ENCODE assay signal across 7 mouse cellular contexts in the genomic region with DNA sequence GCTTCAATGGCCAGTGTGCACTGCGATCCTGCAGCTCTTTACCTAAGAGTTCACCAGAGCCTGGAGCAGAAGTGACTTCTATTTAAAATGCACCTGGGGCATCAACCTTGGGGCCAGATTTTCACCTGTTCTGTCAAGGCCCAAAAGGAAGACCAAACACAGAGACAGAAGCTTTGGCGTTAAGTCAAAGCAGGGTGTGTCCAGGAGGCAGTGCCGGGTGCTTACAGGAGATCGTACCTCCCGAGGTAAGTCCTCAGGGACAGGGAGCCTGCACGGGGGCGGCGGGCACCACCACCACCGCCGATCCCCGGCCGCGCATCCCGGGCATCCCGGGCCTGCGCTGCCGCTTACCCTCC. TPM values are rescaled to one million over a fixed set of nuclear protein-coding genes. Genes with fewer than 3 reads are reported as not detected.
A peak's percentile ranks its signal among the peaks of the same experiment; 100 is the strongest.
DNase-seq lines count a peak whose midpoint lies in the region; ATAC-seq and TF ChIP-seq lines count a peak whose summit lies in the region.

No protein-coding gene starts in this region.

- peak overlapping the region; percentile 91 for H3K4me2 ChIP-seq in lung, embryonic 14.5 days
- peak overlapping the region; percentile 61 for H3K4me2 ChIP-seq in embryonic facial prominence, embryonic 14.5 days (ENCODE audit: low read depth, low read length)
- H3K4me2 ChIP-seq in intestine, embryonic 14.5 days (ENCODE audit: low read length), result peak overlapping the region; percentile 77
- peak overlapping the region; percentile 91 for H3K4me2 ChIP-seq in myocyte (ENCODE audit: low read depth)

- 0 out of 2 replicates have a peak, but pooled peaks have one; percentile 0 for ATAC-seq in lung, embryonic 14.5 days (ENCODE audit: insufficient read depth)
- peak; percentile 17; the same call in 1 of the 2 replicates for ATAC-seq in embryonic facial prominence, embryonic 14.5 days (ENCODE audit: low read depth)
- ATAC-seq in intestine, embryonic 14.5 days (replicated peaks; ENCODE audit: low FRiP score, low TSS enrichment, low read depth), result peak; percentile 61

- no peak for TF ChIP-seq POLR2A in myocyte (IDR thresholded peaks at IDR 0.05; ENCODE audit: insufficient read length, low read depth)

- no peaks in the 10 kb centered on the region for H3K9me3 ChIP-seq in lung, embryonic 14.5 days (ENCODE audit: low read depth, low read length)
- H3K9me3 ChIP-seq in embryonic facial prominence, embryonic 14.5 days (ENCODE audit: control insufficient read depth, low read length), result no peaks in the 10 kb centered on the region
- no peaks in the 10 kb centered on the region for H3K9me3 ChIP-seq in intestine, embryonic 14.5 days (ENCODE audit: control insufficient read depth, low read length)

- H3K4me3 ChIP-seq in lung, embryonic 14.5 days (ENCODE audit: low read depth, low read length), result peak overlapping the region; percentile 85
- H3K4me3 ChIP-seq in embryonic facial prominence, embryonic 14.5 days (ENCODE audit: low read depth, low read length), result peak overlapping the region; percentile 93
- H3K4me3 ChIP-seq in intestine, embryonic 14.5 days (ENCODE audit: low read depth, low read length), result peak overlapping the region; percentile 60
- H3K4me3 ChIP-seq in myocyte, result peak overlapping the region; percentile 33

- WGBS in lung, embryonic 14.5 days, result under 1% methylated on average over 17 of the region's 17 CpGs
- WGBS in embryonic facial prominence, embryonic 14.5 days, result under 1% methylated on average over 6 of the region's 17 CpGs
- 0% methylated on average over 5 of the region's 17 CpGs for WGBS in intestine, embryonic 14.5 days

- no peaks in the 10 kb centered on the region for H3K27me3 ChIP-seq in lung, embryonic 14.5 days (ENCODE audit: insufficient read depth, low read length)
- H3K27me3 ChIP-seq in embryonic facial prominence, embryonic 14.5 days (replicated peaks; ENCODE audit: control insufficient read depth, insufficient read depth, low read length), result no peaks in the 10 kb centered on the region
- H3K27me3 ChIP-seq in intestine, embryonic 14.5 days (replicated peaks; ENCODE audit: control insufficient read depth, insufficient read depth, low read length), result no peaks in the 10 kb centered on the region
- H3K27me3 ChIP-seq in myocyte (ENCODE audit: control insufficient read depth, insufficient read depth, insufficient read length), result no peaks in the 10 kb centered on the region

- peaks cover 5% of the 10 kb centered on the region; the same call in 1 of the 2 replicates for H3K4me1 ChIP-seq in lung, embryonic 14.5 days (ENCODE audit: insufficient read depth)
- peaks cover 16% of the 10 kb centered on the region for H3K4me1 ChIP-seq in embryonic facial prominence, embryonic 14.5 days (ENCODE audit: control insufficient read depth, insufficient read depth, low read length)
- H3K4me1 ChIP-seq in intestine, embryonic 14.5 days (replicated peaks; ENCODE audit: control insufficient read depth, insufficient read depth, low read length), result peaks cover 20% of the 10 kb centered on the region

- peaks cover 43% of the 10 kb centered on the region for H3K79me2 ChIP-seq in myocyte (ENCODE audit: control insufficient read depth, insufficient read depth)

- H3K36me3 ChIP-seq in lung, embryonic 14.5 days (ENCODE audit: insufficient read depth), result 0 out of 2 replicates have a peak, but pooled peaks cover 2% of the 10 kb centered on the region
- H3K36me3 ChIP-seq in embryonic facial prominence, embryonic 14.5 days (ENCODE audit: control insufficient read depth, insufficient read depth, low read length), result no peaks in the 10 kb centered on the region
- no peaks in the 10 kb centered on the region for H3K36me3 ChIP-seq in intestine, embryonic 14.5 days (ENCODE audit: control insufficient read depth, insufficient read depth, low read length)
- H3K36me3 ChIP-seq in myocyte (ENCODE audit: control insufficient read depth, insufficient read depth), result no peaks in the 10 kb centered on the region

- DNase-seq in lung, embryonic 14.5 days, result peak; percentile 26
- DNase-seq in lung, postnatal 4 days, result no peak
- no peak for DNase-seq in embryonic facial prominence, embryonic 14.5 days (ENCODE audit: low spot score)
- DNase-seq in intestine, embryonic 14.5 days (ENCODE audit: low spot score), result no peak
- no peak for DNase-seq in thymus, postnatal 10 days (ENCODE audit: low spot score in 2 of 2)
- no peak for DNase-seq in right cerebral cortex, postnatal 10 days (ENCODE audit: low spot score in 2 of 2)

- no peak for TF ChIP-seq CTCF in lung, embryonic 14.5 days (IDR thresholded peaks at IDR 0.05; ENCODE audit: low read depth)

- peak overlapping the region; percentile 86 for H3K9ac ChIP-seq in lung, embryonic 14.5 days
- H3K9ac ChIP-seq in embryonic facial prominence, embryonic 14.5 days (ENCODE audit: low read depth, low read length), result peak overlapping the region; percentile 92
- peak overlapping the region; percentile 51 for H3K9ac ChIP-seq in intestine, embryonic 14.5 days (ENCODE audit: low read length)

- peak overlapping the region; percentile 77 for H3ac ChIP-seq in myocyte (ENCODE audit: control insufficient read depth, insufficient read length)

- H3K27ac ChIP-seq in lung, embryonic 14.5 days (ENCODE audit: low read depth), result peak overlapping the region; percentile 96
- peak overlapping the region; percentile 90 for H3K27ac ChIP-seq in embryonic facial prominence, embryonic 14.5 days (replicated peaks; ENCODE audit: low read depth, low read length)
- peak overlapping the region; percentile 70 for H3K27ac ChIP-seq in intestine, embryonic 14.5 days (ENCODE audit: low read depth)

TF ChIP-seq in myocyte, 11 proteins besides CTCF, POLR2A, EP300 and RAD21:
- TF ChIP-seq CEBPB (IDR thresholded peaks at IDR 0.05; ENCODE audit: insufficient read depth, poor library complexity, severe bottlenecking) (no peak), TCF12 (IDR thresholded peaks at IDR 0.05; ENCODE audit: insufficient read depth, poor library complexity, severe bottlenecking) (no peak), E2F4 (IDR thresholded peaks at IDR 0.05; ENCODE audit: insufficient read depth) (no peak), SRF (IDR thresholded peaks at IDR 0.05; ENCODE audit: control insufficient read depth, insufficient read length, low read depth) (no peak), MAX (IDR thresholded peaks at IDR 0.05; ENCODE audit: low read depth) (no peak), MYOD1 (IDR thresholded peaks at IDR 0.05; ENCODE audit: control insufficient read depth in 1 of 3, insufficient read length in 2 of 3, low read depth in 2 of 3) (no peak), REST (IDR thresholded peaks at IDR 0.05; ENCODE audit: insufficient read depth, insufficient read length) (no peak), POLR2AphosphoS2 (IDR thresholded peaks at IDR 0.05; ENCODE audit: insufficient read length, low read depth) (no peak), USF1 (IDR thresholded peaks at IDR 0.05; ENCODE audit: low read depth) (no peak)

RNA-seq across cellular contexts. Expression of a gene that starts 0.5 kb away (rescaled TPM):
- 56.5 and 69.5 TPM in 2 replicates for polyA plus RNA-seq in lung, embryonic 14.5 days (2014; fragmentation: Nextera tagmentation; extraction: Ambion mirVana)
- 36.2 and 40.9 TPM in 2 replicates for polyA plus RNA-seq in embryonic facial prominence, embryonic 14.5 days (2014; fragmentation: Nextera tagmentation; extraction: Ambion mirVana)
- polyA plus RNA-seq in intestine, embryonic 14.5 days (2014; fragmentation: Nextera tagmentation; extraction: Ambion mirVana), result 65.5 and 67.5 TPM in 2 replicates
- polyA plus RNA-seq in myocyte (2012; fragmentation: generic; extraction: Trizol), result 8.3 TPM

RNA-seq across cellular contexts. Expression of a gene that starts 47.2 kb away (rescaled TPM):
- polyA plus RNA-seq in lung, embryonic 14.5 days (2014; fragmentation: Nextera tagmentation; extraction: Ambion mirVana), result 4.3 and 6.1 TPM in 2 replicates
- 4.2 and 5.6 TPM in 2 replicates for polyA plus RNA-seq in embryonic facial prominence, embryonic 14.5 days (2014; fragmentation: Nextera tagmentation; extraction: Ambion mirVana)
- polyA plus RNA-seq in intestine, embryonic 14.5 days (2014; fragmentation: Nextera tagmentation; extraction: Ambion mirVana), result 14.0 and 18.1 TPM in 2 replicates
- 0.85 TPM for polyA plus RNA-seq in myocyte (2012; fragmentation: generic; extraction: Trizol)

RNA-seq across cellular contexts. Expression of a gene that starts 56.4 kb away (rescaled TPM):
- polyA plus RNA-seq in lung, embryonic 14.5 days (2014; fragmentation: Nextera tagmentation; extraction: Ambion mirVana), result 1.3 and 1.5 TPM in 2 replicates
- 1.2 and 1.3 TPM in 2 replicates for polyA plus RNA-seq in embryonic facial prominence, embryonic 14.5 days (2014; fragmentation: Nextera tagmentation; extraction: Ambion mirVana)
- polyA plus RNA-seq in intestine, embryonic 14.5 days (2014; fragmentation: Nextera tagmentation; extraction: Ambion mirVana), result 1.7 and 2.9 TPM in 2 replicates
- 1.8 TPM for polyA plus RNA-seq in myocyte (2012; fragmentation: generic; extraction: Trizol)

RNA-seq across cellular contexts. Expression of a gene that starts 59.3 kb away (rescaled TPM):
- 6.6 and 6.9 TPM in 2 replicates for polyA plus RNA-seq in lung, embryonic 14.5 days (2014; fragmentation: Nextera tagmentation; extraction: Ambion mirVana)
- polyA plus RNA-seq in embryonic facial prominence, embryonic 14.5 days (2014; fragmentation: Nextera tagmentation; extraction: Ambion mirVana), result 9.9 and 10.1 TPM in 2 replicates
- 8.7 and 10.5 TPM in 2 replicates for polyA plus RNA-seq in intestine, embryonic 14.5 days (2014; fragmentation: Nextera tagmentation; extraction: Ambion mirVana)
- 3.6 TPM for polyA plus RNA-seq in myocyte (2012; fragmentation: generic; extraction: Trizol)

Comparison
In these comparisons a context has a peak if more than half of its experiments do, and no peak if none do; other contexts are left out.
1. ATAC-seq: peak in every context shown above with its lines; median percentile 61 in intestine, embryonic 14.5 days; 17 in embryonic facial prominence, embryonic 14.5 days; 0 in lung, embryonic 14.5 days.
2. H3K4me3 ChIP-seq: peak in every context shown above with its lines; median percentile 93 in embryonic facial prominence, embryonic 14.5 days; 85 in lung, embryonic 14.5 days; 60 in intestine, embryonic 14.5 days; 33 in myocyte.